Mouse (Mus musculus) MEL (cell line): ENCODE data around the gene Amz2. TPM values are rescaled to one million over a fixed set of nuclear protein-coding genes. Genes with fewer than 3 reads are reported as not detected.

Experiments
- DNase-seq: peaks from one replicate; pipeline ENCODE4 v3.0.0; 2011; ENCODE audit warnings: low read depth, low spot score
- H3K27ac ChIP-seq: 2 replicates; pipeline ENCODE4 v1.5.1; 2012; ENCODE audit warnings: low read depth, mild to moderate bottlenecking, control low read depth, low read length, moderate library complexity; ENCODE audit not compliant: control insufficient read depth
- H3K27me3 ChIP-seq, 2 experiments: fragments of 150-350 bp in 1 of 2; sonication (generic) in 1 of 2; 2 replicates each; pipeline ENCODE4 v1.6.1; 2012; ENCODE audit warnings: low read length in 2 of 2, mild to moderate bottlenecking in 2 of 2, improper control_type of control experiment in 1 of 2, moderate library complexity in 1 of 2; ENCODE audit not compliant: insufficient read depth in 2 of 2, control insufficient read depth in 1 of 2
- H3K36me3 ChIP-seq, 2 experiments: 2 replicates each; pipeline ENCODE4 v1.6.1; 2012 to 2014; ENCODE audit warnings: low read length in 2 of 2, improper control_type of control experiment in 1 of 2, inconsistent platforms in 1 of 2, mild to moderate bottlenecking in 1 of 2; ENCODE audit not compliant: insufficient read depth in 2 of 2, control insufficient read depth in 1 of 2
- H3K4me1 ChIP-seq, 2 experiments: fragments of 150-350 bp in 1 of 2; sonication (generic) in 1 of 2; 2 replicates each; pipeline ENCODE4 v1.6.1; 2012; ENCODE audit warnings: low read length in 2 of 2, improper control_type of control experiment in 1 of 2, mild to moderate bottlenecking in 1 of 2; ENCODE audit not compliant: insufficient read depth in 2 of 2, control insufficient read depth in 1 of 2
- H3K4me3 ChIP-seq, 2 experiments: fragments of 150-350 bp in 1 of 2; sonication (generic) in 1 of 2; 2 replicates each; pipeline ENCODE4 v1.5.1; 2012; ENCODE audit warnings: low read depth in 2 of 2, low read length in 2 of 2, mild to moderate bottlenecking in 2 of 2, moderate library complexity in 2 of 2, control low read depth in 1 of 2, improper control_type of control experiment in 1 of 2; ENCODE audit not compliant: control insufficient read depth in 1 of 2, insufficient read depth in 1 of 2
- H3K79me2 ChIP-seq: 2 replicates; pipeline ENCODE4 v1.6.1; 2012; ENCODE audit warnings: mild to moderate bottlenecking, low read length, moderate library complexity; ENCODE audit not compliant: control insufficient read depth, poor library complexity, insufficient read depth
- H3K9ac ChIP-seq: 2 replicates; pipeline ENCODE4 v1.6.1; 2012; ENCODE audit warnings: low read depth, mild to moderate bottlenecking, control low read depth, low read length, moderate library complexity; ENCODE audit not compliant: control insufficient read depth, poor library complexity, severe bottlenecking
- H3K9me3 ChIP-seq: fragments of 150-350 bp; sonication (generic); replicated peaks from 2 replicates; pipeline ENCODE4 v1.6.1; 2012; ENCODE audit warnings: mild to moderate bottlenecking, low read length, improper control_type of control experiment, moderate library complexity; ENCODE audit not compliant: insufficient read depth
- BHLHE40 ChIP-seq: IDR thresholded peaks from 2 replicates; pipeline ENCODE4 v1.6.1; 2012; ENCODE audit warnings: low read depth, mild to moderate bottlenecking, inconsistent platforms, low read length, improper control_type of control experiment, borderline replicate concordance
- CHD2 ChIP-seq: IDR thresholded peaks from 2 replicates; pipeline ENCODE4 v1.6.1; 2011; ENCODE audit warnings: low read length, improper control_type of control experiment
- E2F4 ChIP-seq: IDR thresholded peaks from 2 replicates; pipeline ENCODE4 v1.6.1; 2011; ENCODE audit warnings: low read depth, low read length, improper control_type of control experiment, borderline replicate concordance
- ELF1 ChIP-seq: IDR thresholded peaks from 2 replicates; pipeline ENCODE4 v1.6.1; 2014; ENCODE audit warnings: low read depth, mild to moderate bottlenecking, inconsistent platforms, low read length, improper control_type of control experiment, moderate library complexity
- EP300 ChIP-seq, 2 experiments: IDR thresholded peaks; 2 replicates each; pipeline ENCODE4 v1.6.1; 2011; ENCODE audit warnings: improper control_type of control experiment in 2 of 2, low read length in 2 of 2, low read depth in 1 of 2, mild to moderate bottlenecking in 1 of 2
- ETS1 ChIP-seq: IDR thresholded peaks from 2 replicates; pipeline ENCODE4 v1.6.1; 2012; ENCODE audit warnings: low read depth, mild to moderate bottlenecking, inconsistent platforms, low read length, improper control_type of control experiment, moderate library complexity
- GABPA ChIP-seq: IDR thresholded peaks from 2 replicates; pipeline ENCODE4 v1.6.1; 2012; ENCODE audit warnings: low read depth, mild to moderate bottlenecking, inconsistent platforms, low read length, improper control_type of control experiment, moderate library complexity
- HCFC1 ChIP-seq: IDR thresholded peaks from 2 replicates; pipeline ENCODE4 v1.6.1; 2012; ENCODE audit warnings: low read depth, mild to moderate bottlenecking, inconsistent platforms, low read length, improper control_type of control experiment, moderate library complexity
- MAX ChIP-seq: IDR thresholded peaks from 2 replicates; pipeline ENCODE4 v1.6.1; 2011; ENCODE audit warnings: low read length, improper control_type of control experiment
- MYB ChIP-seq: IDR thresholded peaks from 2 replicates; pipeline ENCODE4 v1.6.1; 2011; ENCODE audit warnings: mild to moderate bottlenecking, low read depth, low read length, improper control_type of control experiment
- NELFE ChIP-seq: IDR thresholded peaks from 2 replicates; pipeline ENCODE4 v1.6.1; 2011; ENCODE audit warnings: low read depth, low read length, improper control_type of control experiment
- RAD21 ChIP-seq: IDR thresholded peaks from 2 replicates; pipeline ENCODE4 v1.6.1; 2011; ENCODE audit warnings: mild to moderate bottlenecking, low read depth, low read length, improper control_type of control experiment
- RCOR1 ChIP-seq: IDR thresholded peaks from 2 replicates; pipeline ENCODE4 v1.6.1; 2012; ENCODE audit warnings: low read depth, mild to moderate bottlenecking, inconsistent platforms, low read length, improper control_type of control experiment
- SIN3A ChIP-seq: IDR thresholded peaks from 2 replicates; pipeline ENCODE4 v1.6.1; 2012; ENCODE audit warnings: low read length, improper control_type of control experiment, inconsistent platforms
- TAL1 ChIP-seq: IDR thresholded peaks from 2 replicates; pipeline ENCODE4 v1.6.1; 2012; ENCODE audit warnings: mild to moderate bottlenecking, inconsistent platforms, low read length, moderate library complexity, mixed read lengths
- TBP ChIP-seq: IDR thresholded peaks from 2 replicates; pipeline ENCODE4 v1.8.0; 2011; ENCODE audit warnings: low read depth, low read length, improper control_type of control experiment
- UBTF ChIP-seq: IDR thresholded peaks from 2 replicates; pipeline ENCODE4 v1.6.1; 2012; ENCODE audit warnings: low read depth, mild to moderate bottlenecking, inconsistent platforms, low read length, improper control_type of control experiment, moderate library complexity, borderline replicate concordance; ENCODE audit not compliant: insufficient read depth
- USF1 ChIP-seq: IDR thresholded peaks from 2 replicates; pipeline ENCODE4 v1.6.1; 2014; ENCODE audit warnings: low read depth, mild to moderate bottlenecking, inconsistent platforms, low read length, improper control_type of control experiment, moderate library complexity
- ZKSCAN1 ChIP-seq: IDR thresholded peaks from 2 replicates; pipeline ENCODE4 v1.6.1; 2012; ENCODE audit warnings: low read depth, mild to moderate bottlenecking, inconsistent platforms, low read length, improper control_type of control experiment, moderate library complexity
- ZMIZ1 ChIP-seq: IDR thresholded peaks from 2 replicates; pipeline ENCODE4 v1.6.1; 2012; ENCODE audit warnings: low read depth, mild to moderate bottlenecking, inconsistent platforms, low read length, improper control_type of control experiment, moderate library complexity
- ZNF384 ChIP-seq: IDR thresholded peaks from 2 replicates; pipeline ENCODE4 v1.6.1; 2012; ENCODE audit warnings: low read depth, mild to moderate bottlenecking, inconsistent platforms, low read length, improper control_type of control experiment
- polyA plus RNA-seq, 2 experiments: library from polyadenylated mRNA; stranded (reverse) in 1 of 2; unstranded in 1 of 2; fragments of >175 nt in 1 of 2; fragments of >200 nt in 1 of 2; gene quantifications; 2 replicates each; pipeline versions ENCODE4 v1.2.1 to v1.2.4; 2012; ENCODE audit warnings: low replicate concordance in 2 of 2, low read depth in 1 of 2; ENCODE audit not compliant: insufficient read length in 2 of 2, insufficient read depth in 1 of 2, missing spikeins in 1 of 2
- total RNA-seq: library from RNA; depleted of rRNA; stranded (reverse); fragments of 300-350 nt; gene quantifications from 2 replicates; pipeline ENCODE4 v1.2.3, GENCODE M21; 2012

Amz2 gene
- total and polyA plus RNA-seq, 3 experiments = 40.2 to 1,743 (median 47.1) TPM

GRCm38 (mm10) chr11:109474086-109474742 is 48.5 kb downstream of the Amz2 start (continued):
- TF ChIP-seq E2F4 (no peak), MAX (no peak), NELFE (no peak), ZNF384 (no peak), RCOR1 (peak; percentile 45; the same call in 1 of the 2 replicates), ZKSCAN1 (no peak), SIN3A (0 out of 2 replicates have a peak, but pooled peaks have one; percentile 11), ZMIZ1 (no peak), BHLHE40 (0 out of 2 replicates have a peak, but pooled peaks have one; percentile 31), USF1 (no peak), UBTF (no peak)

- Histone ChIP-seq H3K4me3 (no peak overlapping the region), H3K9me3 (no peaks in the 10 kb centered on the region), H3K9ac (no peak overlapping the region), H3K27me3 (no peaks in the 10 kb centered on the region), H3K79me2 (peaks cover 36% of the 10 kb centered on the region), H3K4me1 (peaks cover 38 to 40% of the 10 kb centered on the region in 2 experiments), H3K36me3 (peaks cover 0 to 38% of the 10 kb centered on the region in 2 experiments; a peak in 2 of 4 replicates), H3K27ac (no peak overlapping the region)
- DNase-seq = no peak
- no peak for TF ChIP-seq MYB
- TF ChIP-seq RCOR1 = no peak
- no peak for TF ChIP-seq ELF1
- TF ChIP-seq RAD21 = no peak
- no peak for TF ChIP-seq TBP
- no peak for TF ChIP-seq ETS1
- no peak for TF ChIP-seq HCFC1
- no peak for TF ChIP-seq EP300 (IDR thresholded peaks at IDR 0.05; ENCODE audit: low read depth in 1 of 2, low read length in 2 of 2)
- no peak for TF ChIP-seq SIN3A
- no peak for TF ChIP-seq GABPA
- no peak for TF ChIP-seq MAX
- no peak for TF ChIP-seq TAL1
- TF ChIP-seq CHD2 = no peak
Observed at GRCm38 (mm10) chr11:109474836-109475235, 49.1 kb downstream of the Amz2 start.
